23 mouse cellular contexts compared by ENCODE assay signal in genomic region chr11:44727376-44727775, GRCm38 (mm10).
"Had no signal": no experiment of that assay in that cellular context is flagged by ENCODE, and none has a peak within 500 bp of the region (broad histone marks: within the 10 kb centered on the region; RNA-seq: fewer than 3 reads in every experiment).

No protein-coding gene starts in this region.

- H3K4me3 ChIP-seq: kidney, embryonic 15.5 days; left cerebral cortex, adult 2 months; limb, embryonic 12.5 days; liver, embryonic 12.5 days; liver, embryonic 15.5 days; lung, embryonic 15.5 days; megakaryocyte, embryonic 14.5 days; neural tube, embryonic 12.5 days; neural tube, embryonic 15.5 days; stomach, embryonic 15.5 days had no signal

- H3K36me3 ChIP-seq: kidney, embryonic 15.5 days; limb, embryonic 12.5 days; liver, embryonic 12.5 days; liver, embryonic 15.5 days; lung, embryonic 15.5 days; neural tube, embryonic 12.5 days; neural tube, embryonic 15.5 days; stomach, embryonic 15.5 days had no signal

- H3K27me3 ChIP-seq: kidney, embryonic 15.5 days; limb, embryonic 12.5 days; liver, embryonic 12.5 days; liver, embryonic 15.5 days; lung, embryonic 15.5 days; neural tube, embryonic 12.5 days; neural tube, embryonic 15.5 days; stomach, embryonic 15.5 days had no signal

- H3K27ac ChIP-seq: kidney, embryonic 15.5 days; left cerebral cortex, adult 2 months; limb, embryonic 12.5 days; liver, embryonic 12.5 days; liver, embryonic 15.5 days; lung, embryonic 15.5 days; neural tube, embryonic 12.5 days; neural tube, embryonic 15.5 days; stomach, embryonic 15.5 days had no signal

- ATAC-seq: liver, embryonic 12.5 days had no signal

- DNase-seq: kidney, adult 8-10 months; kidney, postnatal 10 days; kidney, postnatal 36 days; layer of hippocampus, postnatal 36 days; liver; lung, adult 18-20 months; lung, postnatal 10 days; lung, postnatal 36 days; midbrain, embryonic 14.5 days; right cerebral cortex, postnatal 25 days; spleen, adult 18-20 months; thymus, postnatal 25 days had no signal

- H3K4me2 ChIP-seq: kidney, embryonic 15.5 days; limb, embryonic 12.5 days; liver, embryonic 12.5 days; liver, embryonic 15.5 days; lung, embryonic 15.5 days; midbrain, embryonic 11.5 days; neural tube, embryonic 12.5 days; neural tube, embryonic 15.5 days; stomach, embryonic 15.5 days had no signal

- H3K9ac ChIP-seq: kidney, embryonic 15.5 days; limb, embryonic 12.5 days; liver, embryonic 12.5 days; liver, embryonic 15.5 days; lung, embryonic 15.5 days; neural tube, embryonic 12.5 days; neural tube, embryonic 15.5 days; stomach, embryonic 15.5 days had no signal

- H3K9me3 ChIP-seq: kidney, embryonic 15.5 days; limb, embryonic 12.5 days; liver, embryonic 12.5 days; liver, embryonic 15.5 days; lung, embryonic 15.5 days; megakaryocyte, embryonic 14.5 days; neural tube, embryonic 12.5 days; neural tube, embryonic 15.5 days; stomach, embryonic 15.5 days had no signal

- H3K4me1 ChIP-seq: liver, embryonic 12.5 days; liver, embryonic 15.5 days; lung, embryonic 15.5 days; megakaryocyte, embryonic 14.5 days; stomach, embryonic 15.5 days had no signal
